Mouse (Mus musculus): ENCODE data around the gene Slc8a2.

Gene Slc8a2

DNA sequence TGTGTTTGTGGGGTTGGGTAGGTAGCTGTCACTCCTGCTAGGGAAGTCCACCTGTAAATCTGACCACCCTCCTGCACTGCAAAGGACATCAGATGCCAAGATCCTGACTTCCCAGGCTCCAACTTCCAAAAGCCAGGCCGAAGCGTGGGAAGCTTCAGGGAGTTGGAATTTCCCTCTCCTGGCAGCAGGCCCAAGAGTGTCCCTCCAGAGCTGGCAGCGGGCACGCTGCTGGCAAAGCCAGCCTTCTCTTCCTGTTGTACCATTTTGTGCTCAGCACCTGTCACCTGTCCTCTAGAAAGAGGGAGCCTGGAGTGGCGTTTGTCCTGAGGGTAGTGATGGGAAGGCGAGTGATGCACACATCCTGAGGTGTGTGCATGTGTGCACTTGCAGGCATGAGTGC is 1.3 kb upstream of the Slc8a2 start:
- DNase-seq, result no peak

- DNase-seq, result no peak
Measured at GRCm38 (mm10) chr7:16128899-16129298, 727 bp upstream of the Slc8a2 start.

DNA sequence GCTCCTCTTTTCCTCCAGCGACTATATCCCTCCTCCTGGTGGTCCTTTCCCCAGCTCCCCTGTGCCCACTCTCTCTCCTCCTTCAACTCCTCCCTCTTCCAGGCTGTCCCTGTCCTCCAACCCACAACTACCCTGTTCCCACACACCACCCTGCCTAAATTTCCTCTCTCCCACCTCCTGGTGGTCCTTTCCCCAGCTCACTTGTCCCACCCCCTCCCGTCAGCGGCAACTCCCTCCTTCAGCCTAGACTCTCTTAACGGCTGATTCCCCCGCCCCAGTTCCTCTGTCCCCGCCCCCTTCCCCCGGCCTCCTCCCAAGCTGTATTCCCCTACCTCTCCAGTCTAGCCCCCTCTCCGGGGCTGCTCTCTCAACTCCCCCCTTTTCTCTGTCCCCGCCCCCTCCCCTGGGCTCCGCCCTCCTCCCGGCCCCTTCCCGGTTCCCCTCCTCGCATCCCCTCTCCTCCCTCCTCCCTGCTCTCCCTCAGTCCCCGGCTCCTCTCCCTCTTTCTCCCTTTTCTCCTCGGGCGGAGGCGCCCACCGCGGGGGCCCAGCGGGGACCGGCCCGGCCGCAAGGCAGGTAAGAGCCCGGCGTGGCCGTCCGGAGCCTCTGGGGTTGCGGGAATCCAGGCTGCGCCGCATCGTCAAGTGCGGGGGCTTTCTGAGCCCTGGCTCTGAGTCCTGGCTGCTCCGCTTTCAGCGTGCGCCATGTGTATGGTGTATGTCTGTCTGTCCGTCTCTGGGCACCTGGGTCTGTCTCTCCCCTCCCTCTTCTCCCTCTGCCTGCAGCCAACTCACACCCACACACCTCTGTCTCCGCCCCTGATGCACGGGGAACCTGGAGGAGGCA is 443 bp downstream of the Slc8a2 start:
- no peak for DNase-seq

GRCm38 (mm10) chr7:16130956-16131634 is 1.5 kb downstream of the Slc8a2 start:
- no peak for DNase-seq

GRCm38 (mm10) chr7:16132161-16132581 is 2.5 kb downstream of the Slc8a2 start:
- no peak for DNase-seq

DNA sequence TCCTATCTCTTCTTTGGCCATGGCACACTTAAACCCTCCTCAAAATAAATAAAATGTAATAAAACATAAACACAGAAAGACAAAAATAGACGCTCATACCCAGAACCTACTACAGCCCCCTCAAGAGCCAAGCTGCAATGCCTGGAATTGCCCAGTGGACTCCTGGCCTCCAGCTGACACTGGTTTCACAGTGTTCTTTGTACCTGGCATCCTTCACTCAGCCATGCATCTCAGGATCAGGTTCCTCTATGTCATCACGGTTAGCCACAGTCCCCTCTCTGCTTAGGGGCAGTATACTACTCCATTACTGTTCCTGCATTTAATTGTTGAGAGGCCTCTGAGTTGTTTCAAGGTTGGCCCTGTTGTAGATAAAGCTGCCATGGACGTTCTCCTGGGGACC is 3.3 kb downstream of the Slc8a2 start:
- no peak for DNase-seq

DNA sequence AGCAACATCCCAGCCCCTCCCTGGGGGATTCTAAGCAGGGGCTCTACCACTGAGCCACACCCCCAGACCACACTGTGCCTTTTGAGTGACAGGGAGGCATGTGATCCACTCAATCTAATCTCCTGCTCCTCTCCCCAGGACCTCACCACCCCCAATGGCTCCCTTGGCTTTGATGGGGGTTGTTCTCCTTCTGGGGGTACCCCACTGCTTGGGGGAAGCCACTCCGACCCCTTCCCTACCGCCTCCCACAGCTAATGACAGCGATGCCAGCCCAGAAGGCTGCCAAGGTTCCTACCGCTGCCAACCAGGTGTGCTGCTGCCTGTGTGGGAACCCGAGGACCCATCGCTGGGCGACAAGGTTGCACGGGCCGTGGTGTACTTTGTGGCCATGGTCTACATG is 4.1 kb downstream of the Slc8a2 start:
- no peak for DNase-seq

DNA sequence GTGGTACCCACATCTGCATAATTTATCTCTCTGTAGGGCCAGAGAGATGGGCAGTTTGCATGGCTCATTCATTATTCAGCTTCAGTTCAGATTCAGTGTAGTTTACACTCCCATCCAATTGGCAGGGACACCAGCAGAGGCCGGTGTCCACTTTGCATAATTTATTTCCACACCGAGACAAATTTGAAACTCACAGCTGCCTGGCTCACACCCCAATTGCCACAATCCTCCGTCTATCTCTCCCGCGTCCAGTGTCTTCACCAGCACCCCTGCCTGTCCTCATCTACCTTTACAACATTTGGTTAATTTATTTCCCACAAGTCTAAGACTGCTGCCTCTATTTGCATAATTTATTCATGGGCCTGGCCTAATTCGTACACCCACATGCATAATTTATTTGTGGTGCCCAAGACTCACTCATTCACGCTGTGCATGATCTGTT is 5.3 kb downstream of the Slc8a2 start:
- no peak for DNase-seq

DNA sequence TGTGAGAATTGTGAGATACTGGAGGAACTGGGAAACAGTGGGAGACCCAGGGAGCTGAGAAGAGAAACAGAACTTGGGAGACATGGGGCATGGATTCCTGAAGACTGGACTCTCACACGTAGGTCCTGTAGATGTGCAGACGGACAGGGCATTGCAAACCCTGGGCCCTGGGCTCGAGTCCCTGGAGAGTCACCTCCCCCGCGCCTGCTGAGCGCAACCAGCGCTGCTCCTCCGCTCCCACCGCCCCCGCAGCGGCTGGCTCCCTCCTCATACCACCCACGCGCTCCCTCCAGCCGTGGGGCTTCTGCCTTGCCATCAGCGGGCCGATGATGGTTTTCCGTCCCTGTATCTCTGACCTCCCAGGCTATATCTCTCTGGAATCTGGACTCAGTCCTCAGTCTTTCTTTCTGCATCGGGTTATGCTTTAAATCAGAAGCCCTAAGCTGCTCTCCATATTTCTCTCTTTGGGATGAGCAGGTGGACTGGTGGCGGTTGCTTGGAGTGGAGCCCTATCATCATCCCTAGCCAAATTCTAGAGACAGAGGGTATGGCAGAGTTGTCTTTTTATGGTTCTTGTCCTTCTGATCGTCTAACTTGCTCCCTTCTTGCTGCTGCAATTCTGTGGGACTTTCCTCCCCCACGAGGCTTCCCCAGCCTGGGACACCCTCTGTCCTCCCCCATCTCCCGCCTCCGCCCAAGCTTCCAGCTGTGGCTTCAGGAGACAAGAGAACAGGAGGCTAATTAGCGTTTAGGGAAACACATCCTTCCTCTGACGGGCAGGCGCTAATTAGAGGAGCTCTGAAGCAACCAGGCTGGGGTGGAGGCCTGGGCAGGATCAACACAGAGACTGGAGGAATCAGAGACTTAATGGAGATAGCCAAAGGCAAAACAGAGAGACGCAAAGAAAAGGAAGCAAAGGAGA is 17.1 kb downstream of the Slc8a2 start:
- DNase-seq, result no peak

GRCm38 (mm10) chr7:16147643-16148042 is 18.0 kb downstream of the Slc8a2 start:
- DNase-seq, result no peak

- no peak for DNase-seq
Measured at GRCm38 (mm10) chr7:16149241-16149640, 19.6 kb downstream of the Slc8a2 start.

GRCm38 (mm10) chr7:16150191-16151145 is 20.8 kb downstream of the Slc8a2 start:
- DNase-seq, result no peak

DNA sequence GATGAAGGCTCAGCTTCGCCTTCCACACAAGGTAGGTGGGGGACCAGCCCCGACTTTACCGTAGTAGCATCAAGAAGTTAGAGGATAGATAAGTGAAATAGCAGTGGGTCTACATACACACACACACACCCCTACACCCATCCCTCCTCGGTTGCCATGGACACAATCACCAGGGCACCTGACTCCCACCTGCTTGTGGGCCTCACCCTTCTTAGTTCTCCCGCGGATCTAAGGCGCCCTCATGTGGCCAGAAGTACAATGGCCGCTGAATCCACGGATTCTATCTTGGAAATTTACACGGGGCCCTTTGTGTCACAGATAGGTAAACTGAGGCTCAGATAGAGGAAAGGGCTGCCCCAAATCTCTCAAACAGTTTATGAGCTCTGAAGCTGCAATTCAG is 23.9 kb downstream of the Slc8a2 start:
- peak; percentile 12 for DNase-seq

DNA sequence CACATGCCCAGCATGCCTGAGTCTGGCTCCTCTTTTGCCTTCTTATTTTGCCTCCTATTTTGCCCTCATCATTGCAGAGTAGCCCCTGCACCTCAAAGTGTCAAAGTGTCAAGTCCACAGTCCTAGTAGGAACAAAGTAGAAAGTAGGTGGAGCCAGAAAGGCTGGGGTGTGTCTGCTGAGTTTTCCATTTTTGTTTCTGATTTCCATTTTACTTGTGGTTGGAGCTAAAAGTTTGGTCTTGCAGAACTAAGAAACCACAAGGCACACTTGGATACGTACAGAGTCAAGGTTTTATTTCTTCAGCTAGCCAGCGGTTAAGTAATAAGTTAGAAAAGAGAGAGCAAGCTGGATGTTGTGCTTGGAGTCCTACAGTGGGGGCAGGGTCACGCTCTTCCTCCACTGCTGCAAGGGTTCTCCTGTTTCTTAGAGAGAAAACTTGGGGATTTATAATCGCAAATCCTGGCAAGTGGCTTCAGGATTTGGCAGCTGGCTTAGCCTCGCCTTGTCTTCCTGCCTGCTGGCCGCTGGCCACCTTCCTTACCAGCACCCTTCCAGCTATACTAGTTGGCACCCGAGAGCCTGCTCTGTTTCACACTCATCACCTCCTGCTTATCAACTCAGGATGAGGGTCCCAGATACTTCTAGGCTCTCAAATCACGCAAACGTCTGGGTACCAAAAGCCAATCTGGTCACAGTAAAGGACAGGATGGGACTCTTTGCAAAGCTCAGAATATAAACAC is 25.7 kb downstream of the Slc8a2 start:
- DNase-seq, result no peak

DNA sequence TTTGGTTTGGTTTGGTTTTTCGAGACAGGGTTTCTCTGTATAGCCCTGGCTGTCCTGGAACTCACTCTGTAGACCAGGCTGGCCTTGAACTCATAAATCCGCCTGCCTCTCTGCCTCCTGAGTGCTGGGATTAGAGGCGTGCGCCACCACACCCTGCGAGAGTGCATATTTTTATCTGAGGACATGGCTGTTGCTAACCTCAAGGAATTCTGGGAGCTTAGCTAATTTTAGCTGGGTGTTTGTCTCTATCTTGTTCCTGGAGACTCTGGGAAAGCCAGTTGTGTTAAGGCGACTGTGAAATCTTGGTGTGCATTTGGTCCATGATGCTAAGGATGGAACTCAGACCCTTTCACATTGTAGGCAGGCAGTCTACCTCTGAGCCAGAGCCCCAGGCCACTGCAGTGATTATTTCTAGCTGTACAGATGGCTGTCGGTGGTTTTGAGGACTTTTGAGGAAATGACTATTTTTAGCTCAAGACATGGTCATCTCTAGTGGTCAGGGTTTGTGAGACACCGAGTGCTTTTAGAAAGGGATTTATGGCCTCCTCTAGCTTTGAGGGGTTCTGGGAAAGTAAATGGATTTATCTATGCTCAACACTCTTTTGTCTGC is 26.6 kb downstream of the Slc8a2 start:
- DNase-seq, result no peak

DNA sequence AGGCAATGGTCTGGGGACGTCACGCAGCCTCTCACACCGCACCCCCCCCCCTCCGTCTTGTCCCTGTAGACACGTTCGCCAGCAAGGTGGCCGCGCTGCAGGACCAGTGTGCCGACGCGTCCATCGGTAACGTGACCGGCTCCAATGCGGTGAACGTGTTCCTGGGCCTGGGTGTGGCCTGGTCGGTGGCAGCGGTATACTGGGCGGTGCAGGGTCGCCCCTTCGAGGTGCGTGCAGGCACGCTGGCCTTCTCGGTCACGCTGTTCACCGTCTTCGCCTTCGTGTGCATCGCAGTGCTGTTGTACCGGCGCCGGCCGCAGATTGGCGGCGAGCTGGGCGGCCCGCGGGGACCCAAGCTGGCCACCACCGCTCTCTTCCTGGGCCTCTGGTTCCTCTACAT is 29.1 kb downstream of the Slc8a2 start:
- DNase-seq, result no peak

DNA sequence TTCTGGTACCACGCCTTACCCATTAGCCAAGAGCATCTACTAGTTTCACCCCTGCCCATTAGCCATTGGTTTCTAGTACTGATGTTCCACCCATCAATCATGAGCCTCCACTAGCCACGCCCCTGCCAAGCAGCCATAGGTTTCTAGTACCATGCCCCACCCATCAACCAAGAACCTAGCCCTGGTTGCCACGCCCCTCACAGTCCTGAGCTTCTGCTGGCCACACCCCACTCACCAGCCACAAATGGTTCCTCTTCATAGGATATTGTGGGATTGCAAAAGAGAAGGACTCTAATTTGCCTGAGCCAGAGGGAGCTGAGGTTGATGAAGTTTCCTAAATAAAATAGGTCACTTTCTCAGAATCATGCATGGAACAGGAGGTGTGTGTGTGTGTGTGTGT is 31.1 kb downstream of the Slc8a2 start:
- no peak for DNase-seq

DNA sequence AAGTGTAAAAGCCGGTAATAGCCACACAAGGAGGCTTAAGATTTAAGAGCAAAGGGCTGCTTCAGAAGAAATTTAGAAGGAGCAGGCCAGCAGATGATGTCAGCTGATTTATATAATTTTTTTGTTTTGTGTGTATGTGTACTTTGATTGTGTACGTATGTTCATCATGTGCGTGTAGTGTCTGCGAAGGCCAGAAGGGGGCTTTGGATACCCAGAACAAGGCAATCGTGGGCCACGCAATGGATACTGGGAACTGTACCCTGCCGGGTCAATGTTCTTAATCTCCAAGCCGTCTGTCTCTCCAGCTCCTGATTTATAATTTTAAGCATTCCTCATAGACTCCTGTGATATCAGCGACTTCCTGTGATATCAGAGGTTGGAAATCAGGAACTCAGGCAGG is 31.7 kb downstream of the Slc8a2 start:
- no peak for DNase-seq

GRCm38 (mm10) chr7:16162036-16162435 is 32.4 kb downstream of the Slc8a2 start:
- DNase-seq, result no peak

DNA sequence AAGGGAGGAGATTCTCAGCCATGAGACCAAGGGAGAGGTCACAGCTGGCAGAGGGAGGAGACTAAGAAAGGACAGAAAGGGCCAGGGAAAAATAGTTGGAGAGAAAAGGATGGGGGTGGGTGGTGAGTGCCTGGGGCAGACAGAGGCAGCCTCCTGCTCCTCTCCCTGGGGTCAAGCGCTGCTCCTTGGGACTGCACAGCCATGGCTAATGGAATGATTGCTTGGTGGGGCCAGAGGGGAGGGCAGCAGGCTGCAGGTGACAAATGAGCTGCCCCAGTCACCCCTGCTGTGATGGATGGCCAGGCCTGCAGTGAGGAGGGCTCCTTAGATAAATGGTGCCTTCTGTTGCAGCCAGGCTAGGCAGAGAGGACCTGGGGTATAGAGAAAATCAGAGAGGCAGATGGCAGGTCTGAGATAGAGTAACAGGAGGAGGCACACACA is 42.5 kb downstream of the Slc8a2 start:
- DNase-seq, result no peak

All from kidney, adult 11 months (tissue).